Mouse (Mus musculus) limb, embryonic 12.5 days (tissue): ENCODE results near the gene Ablim2. TPM values are rescaled to one million over a fixed set of nuclear protein-coding genes. Genes with fewer than 3 reads are reported as not detected.

Experiments
- ATAC-seq: fragments of 200-750 bp; cut with Nextera tagmentation; 2 replicates; pipeline ENCODE4 v1.8.0; 2017; ENCODE audit warnings: low read depth, moderate TSS enrichment; ENCODE audit not compliant: insufficient number of reproducible peaks, insufficient read depth, low FRiP score, low TSS enrichment
- H3K27ac ChIP-seq: fragments of 300-500 bp; sonication (generic); 2 replicates; pipeline ENCODE4 v1.5.1; 2016; ENCODE audit warnings: mild to moderate bottlenecking, moderate library complexity
- H3K27me3 ChIP-seq: fragments of 300-500 bp; sonication (generic); 2 replicates; pipeline ENCODE4 v1.6.1; 2016; ENCODE audit warnings: mild to moderate bottlenecking, moderate library complexity
- H3K36me3 ChIP-seq: fragments of 300-500 bp; sonication (generic); 2 replicates; pipeline ENCODE4 v1.6.1; 2016; ENCODE audit warnings: mild to moderate bottlenecking, moderate library complexity
- H3K4me1 ChIP-seq: fragments of 300-500 bp; sonication (generic); replicated peaks from 2 replicates; pipeline ENCODE4 v1.6.1; 2016
- H3K4me2 ChIP-seq: fragments of 300-500 bp; sonication (generic); 2 replicates; pipeline ENCODE4 v1.6.1; 2016; ENCODE audit warnings: mild to moderate bottlenecking, moderate library complexity
- H3K4me3 ChIP-seq: fragments of 300-500 bp; sonication (generic); replicated peaks from 2 replicates; pipeline ENCODE4 v1.5.1; 2016; ENCODE audit warnings: mild to moderate bottlenecking
- H3K9ac ChIP-seq: fragments of 300-500 bp; sonication (generic); replicated peaks from 2 replicates; pipeline ENCODE4 v1.6.1; 2016; ENCODE audit warnings: mild to moderate bottlenecking, moderate library complexity
- H3K9me3 ChIP-seq: fragments of 300-500 bp; sonication (generic); 2 replicates; pipeline ENCODE4 v1.6.1; 2016; ENCODE audit warnings: mild to moderate bottlenecking, moderate library complexity
- WGBS: fragments of 180-500 bp; shearing (Covaris S2); methylation state at CpG from one replicate; pipeline ENCODE4 v1.1.7; 2016; 5-methylcytosine and 5-hydroxymethylcytosine counted together
- polyA plus RNA-seq: library from polyadenylated mRNA; unstranded; fragments of >200 nt; fragmentation: Nextera tagmentation; extraction: Ambion mirVana; gene quantifications from 2 replicates; pipeline ENCODE4 v1.2.1, GENCODE M21; 2016

Gene Ablim2
- polyA plus RNA-seq, 1 experiment from 2014 or later, result 1.1 TPM

DNA sequence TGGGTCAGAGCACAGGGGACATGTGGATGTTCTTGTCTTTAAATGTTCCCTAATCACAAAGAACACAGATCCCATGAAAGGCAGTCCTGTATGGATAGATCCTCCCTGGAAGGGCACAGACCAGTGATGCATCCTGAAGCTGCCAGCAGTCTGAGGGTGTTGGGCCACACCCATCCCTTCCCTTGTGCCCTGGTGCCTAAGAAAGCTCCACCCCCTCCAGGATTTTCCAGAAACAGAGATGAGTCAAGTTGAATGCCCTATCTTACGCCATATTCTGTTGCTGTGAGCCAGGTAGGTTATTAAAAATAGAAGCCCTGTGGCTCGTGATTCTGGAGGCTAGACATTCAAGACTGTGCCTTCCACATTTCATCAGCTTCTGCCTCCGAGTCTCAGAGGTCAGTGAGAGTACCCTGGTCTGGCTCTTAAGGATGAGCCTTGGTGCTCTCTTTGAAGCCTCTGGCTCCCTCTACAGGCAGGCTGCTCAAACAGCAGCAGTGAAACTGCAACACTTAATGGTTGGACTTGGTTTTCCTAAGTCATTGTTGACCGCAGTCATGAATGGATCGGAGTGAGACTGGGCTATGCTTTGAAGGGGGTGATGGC lies 2.4 kb upstream of the Ablim2 start:
- ATAC-seq, result no peak
- Histone ChIP-seq H3K27ac (no peak overlapping the region), H3K36me3 (no peaks in the 10 kb centered on the region), H3K9me3 (no peaks in the 10 kb centered on the region), H3K27me3 (peaks cover 46% of the 10 kb centered on the region), H3K4me3 (no peak overlapping the region), H3K4me1 (peaks cover 13% of the 10 kb centered on the region), H3K4me2 (no peak overlapping the region), H3K9ac (no peak overlapping the region)
- WGBS, result 36% methylated on average over 5 of the region's 5 CpGs

DNA sequence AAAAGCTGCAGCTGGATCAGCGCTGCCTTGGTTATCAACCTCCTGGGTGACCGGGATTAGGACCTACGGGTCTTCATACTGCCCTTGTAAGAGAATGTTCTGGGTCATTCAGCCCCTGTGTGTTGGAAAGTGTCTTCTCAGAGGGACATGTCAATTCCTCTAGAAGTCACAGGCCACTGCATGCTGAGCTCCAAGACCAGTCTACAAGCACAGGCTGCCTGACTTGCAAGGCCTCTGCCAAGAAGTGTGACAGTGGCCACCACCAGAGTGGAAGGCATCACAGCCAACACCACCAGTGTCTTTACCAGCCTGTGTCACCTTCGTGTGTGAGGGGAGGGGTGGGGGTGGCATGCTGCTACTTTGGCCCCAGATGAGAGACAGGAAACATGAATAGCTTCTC lies 1.7 kb upstream of the Ablim2 start:
- no peak overlapping the region for H3K27ac ChIP-seq
- WGBS, result 85% methylated on average over 4 of the region's 4 CpGs
- no peaks in the 10 kb centered on the region for H3K9me3 ChIP-seq
- peaks cover 54% of the 10 kb centered on the region for H3K27me3 ChIP-seq
- no peaks in the 10 kb centered on the region for H3K36me3 ChIP-seq
- no peak overlapping the region for H3K4me3 ChIP-seq
- no peak for ATAC-seq
- no peak overlapping the region for H3K9ac ChIP-seq
- no peak overlapping the region for H3K4me2 ChIP-seq
- peaks cover 13% of the 10 kb centered on the region for H3K4me1 ChIP-seq

DNA sequence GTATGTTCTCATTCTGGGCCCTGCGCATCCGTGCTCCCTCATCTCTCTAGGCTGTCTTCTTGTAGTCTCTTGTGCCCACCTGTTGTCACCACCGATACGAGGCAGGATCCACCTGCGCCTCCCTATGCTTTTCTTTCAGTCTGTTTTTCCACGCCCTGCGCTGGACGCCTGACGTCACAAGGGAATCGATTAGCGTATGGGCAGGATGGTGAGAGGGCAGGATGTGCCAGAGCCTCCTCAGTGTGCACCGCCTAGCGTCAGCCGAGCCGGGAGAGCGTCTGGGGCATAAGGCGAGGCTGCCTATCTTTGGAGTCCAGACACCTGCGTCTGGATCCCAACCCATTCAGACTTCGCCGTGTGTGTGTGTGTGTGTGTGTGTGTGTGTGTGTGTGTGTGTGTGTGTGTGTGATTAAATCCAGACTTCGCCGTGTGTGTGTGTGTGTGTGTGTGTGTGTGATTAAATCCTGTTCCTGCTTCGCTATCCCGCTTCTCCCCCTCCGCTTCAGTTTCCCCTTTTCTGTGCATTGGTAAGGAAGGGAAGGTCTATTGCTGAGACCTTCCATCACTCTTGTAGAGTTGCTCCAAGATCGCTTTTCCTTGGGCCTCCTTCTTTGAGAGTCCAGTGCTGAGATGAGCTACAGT lies 562 bp upstream of the Ablim2 start:
- 14% methylated on average over 21 of the region's 26 CpGs for WGBS
- no peak overlapping the region for H3K9ac ChIP-seq
- H3K27me3 ChIP-seq, result peaks cover 63% of the 10 kb centered on the region
- peak overlapping the region; percentile 98 for H3K4me2 ChIP-seq
- H3K9me3 ChIP-seq, result no peaks in the 10 kb centered on the region
- H3K4me3 ChIP-seq, result peak overlapping the region; percentile 54
- no peaks in the 10 kb centered on the region for H3K36me3 ChIP-seq
- peaks cover 13% of the 10 kb centered on the region for H3K4me1 ChIP-seq
- H3K27ac ChIP-seq, result no peak overlapping the region
- no peak for ATAC-seq

DNA sequence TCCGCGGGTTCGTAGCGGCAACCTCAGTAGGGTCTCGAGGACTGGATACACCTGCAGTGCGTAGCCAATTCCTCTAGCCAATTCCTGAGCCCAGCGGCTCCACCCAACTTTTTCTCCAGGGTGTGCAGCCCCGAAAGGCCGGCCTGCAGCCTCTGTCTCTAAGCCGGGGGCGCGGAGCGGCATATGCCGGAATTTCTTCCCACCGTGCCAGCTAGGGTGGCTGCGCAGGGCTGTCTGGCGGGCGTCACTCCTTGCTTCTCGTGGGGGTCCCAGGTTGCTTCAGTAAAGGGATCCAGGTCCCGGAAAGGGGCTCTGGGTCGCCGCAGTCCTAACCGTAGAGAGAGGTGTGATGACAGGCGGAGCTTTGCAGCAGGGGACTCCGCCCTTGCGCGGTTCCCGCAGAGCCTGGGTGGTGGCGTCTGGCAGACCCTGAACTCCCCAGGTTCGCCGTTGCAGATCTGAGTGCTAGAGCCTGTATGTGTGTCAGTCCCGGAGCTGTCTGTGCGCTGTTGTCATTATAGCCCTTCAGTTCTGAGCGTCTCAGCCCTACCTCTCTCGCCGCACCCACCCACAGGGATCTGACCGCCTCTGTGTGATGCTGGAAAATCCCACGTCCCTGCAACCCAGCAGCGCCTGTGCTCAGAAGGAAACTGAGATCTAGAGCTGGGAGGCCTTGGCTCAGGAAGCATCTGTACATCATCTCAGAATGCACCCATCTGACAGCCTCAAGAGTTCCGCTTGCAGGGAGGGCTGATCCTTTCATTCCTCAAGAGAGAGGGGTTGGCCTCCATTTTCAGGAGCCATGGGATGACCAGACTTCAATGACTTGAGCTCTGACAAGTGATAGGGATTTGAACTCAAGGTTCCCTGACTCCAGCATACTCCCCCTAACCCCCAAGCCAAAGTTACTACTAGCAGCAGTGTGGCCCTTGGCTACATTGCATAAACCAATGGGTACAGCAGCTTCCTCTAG lies 687 bp downstream of the Ablim2 start:
- no peaks in the 10 kb centered on the region for H3K9me3 ChIP-seq
- H3K9ac ChIP-seq, result peak overlapping the region; percentile 48
- H3K4me2 ChIP-seq, result peak overlapping the region; percentile 98
- H3K27me3 ChIP-seq, result peaks cover 73% of the 10 kb centered on the region
- peak; percentile 28; the same call in 1 of the 2 replicates for ATAC-seq
- H3K27ac ChIP-seq, result no peak overlapping the region
- WGBS, result 2% methylated on average over 40 of the region's 40 CpGs
- H3K4me1 ChIP-seq, result peaks cover 13% of the 10 kb centered on the region
- no peaks in the 10 kb centered on the region for H3K36me3 ChIP-seq
- peak overlapping the region; percentile 54 for H3K4me3 ChIP-seq

DNA sequence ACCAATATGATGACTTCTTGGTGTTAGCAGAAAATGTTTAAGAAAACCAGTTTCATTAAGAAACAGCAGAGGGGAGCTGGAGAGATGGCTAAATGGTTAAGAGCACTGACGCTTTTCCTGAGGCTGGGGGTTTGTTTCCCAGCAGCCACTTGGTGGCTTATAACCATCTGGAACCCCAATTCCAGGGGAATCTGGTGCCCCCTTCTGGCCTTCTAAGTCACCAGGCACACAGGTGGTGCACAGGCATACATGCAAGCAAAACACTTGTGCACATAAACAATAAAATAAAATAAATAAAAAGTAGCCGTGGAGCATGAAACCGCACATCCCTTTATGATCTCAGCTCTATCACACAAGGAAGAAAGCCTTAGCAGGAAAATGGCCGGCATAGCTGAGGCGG lies 3.6 kb downstream of the Ablim2 start:
- no peak overlapping the region for H3K27ac ChIP-seq
- H3K4me3 ChIP-seq, result no peak overlapping the region
- peaks cover 13% of the 10 kb centered on the region for H3K4me1 ChIP-seq
- H3K36me3 ChIP-seq, result no peaks in the 10 kb centered on the region
- H3K9ac ChIP-seq, result no peak overlapping the region
- H3K27me3 ChIP-seq, result peaks cover 75% of the 10 kb centered on the region
- H3K4me2 ChIP-seq, result no peak overlapping the region
- no peak for ATAC-seq
- WGBS, result 78% methylated on average over 5 of the region's 5 CpGs
- no peaks in the 10 kb centered on the region for H3K9me3 ChIP-seq

DNA sequence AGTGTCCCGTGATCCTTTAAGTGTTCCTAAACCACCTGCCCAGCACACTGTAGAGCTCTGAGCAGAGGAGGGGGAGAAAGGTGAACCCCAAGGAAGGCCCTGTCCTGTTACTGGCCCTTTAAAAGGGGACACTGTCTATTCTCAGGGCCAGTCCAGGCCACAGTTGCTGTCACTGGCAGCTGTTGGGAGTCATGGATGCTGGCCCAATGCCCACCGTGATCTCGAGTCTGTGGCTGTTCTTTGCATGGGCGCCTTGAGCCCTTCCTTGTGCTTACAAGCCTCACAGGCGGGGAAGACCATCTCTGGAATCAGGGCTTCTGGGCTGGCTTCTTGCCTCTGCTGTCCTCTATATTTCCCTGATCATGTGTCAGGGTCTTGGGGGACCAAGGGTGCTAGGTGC lies 4.7 kb downstream of the Ablim2 start:
- Histone ChIP-seq H3K4me2 (no peak overlapping the region), H3K27me3 (peaks cover 65% of the 10 kb centered on the region), H3K4me3 (no peak overlapping the region), H3K27ac (no peak overlapping the region), H3K9me3 (no peaks in the 10 kb centered on the region), H3K36me3 (no peaks in the 10 kb centered on the region), H3K9ac (no peak overlapping the region), H3K4me1 (peaks cover 9% of the 10 kb centered on the region)
- ATAC-seq, result no peak
- WGBS, result 83% methylated on average over 5 of the region's 5 CpGs

DNA sequence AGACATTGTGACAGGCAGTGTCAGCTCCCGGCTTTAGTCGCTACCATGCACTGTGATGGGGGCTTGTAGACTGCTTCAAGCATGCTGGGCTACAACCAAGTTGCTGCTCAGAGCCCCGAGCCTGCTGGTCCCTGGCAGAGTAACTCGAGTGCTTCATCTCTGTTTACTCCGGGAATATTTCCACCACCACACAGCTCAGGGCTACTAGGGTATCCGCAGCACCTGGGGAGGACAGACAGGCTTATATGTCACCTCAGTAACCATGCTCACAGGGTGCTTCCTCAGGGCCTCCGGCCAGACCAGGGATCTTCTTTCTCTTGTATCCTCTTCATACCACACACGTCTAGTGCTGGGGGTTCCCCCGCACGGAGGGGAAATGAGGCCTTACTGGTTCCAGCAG lies 5.2 kb downstream of the Ablim2 start:
- 79% methylated on average over 10 of the region's 10 CpGs for WGBS
- Histone ChIP-seq H3K4me1 (peaks cover 14% of the 10 kb centered on the region), H3K9me3 (no peaks in the 10 kb centered on the region), H3K4me3 (no peak overlapping the region), H3K9ac (no peak overlapping the region), H3K4me2 (no peak overlapping the region), H3K36me3 (no peaks in the 10 kb centered on the region), H3K27ac (no peak overlapping the region), H3K27me3 (peaks cover 61% of the 10 kb centered on the region)
- no peak for ATAC-seq

DNA sequence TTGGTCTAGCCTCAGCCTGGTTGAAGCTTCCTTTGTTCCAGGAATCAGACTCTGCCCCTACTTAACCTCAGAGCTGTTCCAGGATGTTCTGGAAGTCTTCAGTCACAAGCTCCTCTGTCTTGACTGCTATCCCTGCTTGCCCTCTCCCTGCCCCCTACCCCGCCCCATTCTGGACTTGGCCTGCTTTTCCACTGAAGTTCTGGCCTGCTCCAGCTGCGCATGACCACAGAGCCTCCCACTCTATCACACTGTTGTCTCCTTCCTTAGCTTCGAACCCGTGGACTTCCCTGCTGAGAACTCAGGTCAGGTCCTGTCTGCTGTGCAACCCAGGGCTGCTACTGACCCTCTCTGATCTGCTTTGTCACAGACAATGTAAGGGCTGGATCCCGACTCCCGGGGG lies 8.2 kb downstream of the Ablim2 start:
- Histone ChIP-seq H3K4me1 (peaks cover 14% of the 10 kb centered on the region), H3K4me2 (no peak overlapping the region), H3K27ac (no peak overlapping the region), H3K36me3 (no peaks in the 10 kb centered on the region), H3K9ac (no peak overlapping the region), H3K9me3 (no peaks in the 10 kb centered on the region), H3K4me3 (no peak overlapping the region), H3K27me3 (peaks cover 30% of the 10 kb centered on the region)
- no peak; the same call in 1 of the 2 replicates for ATAC-seq
- WGBS, result 86% methylated on average over 6 of the region's 6 CpGs

DNA sequence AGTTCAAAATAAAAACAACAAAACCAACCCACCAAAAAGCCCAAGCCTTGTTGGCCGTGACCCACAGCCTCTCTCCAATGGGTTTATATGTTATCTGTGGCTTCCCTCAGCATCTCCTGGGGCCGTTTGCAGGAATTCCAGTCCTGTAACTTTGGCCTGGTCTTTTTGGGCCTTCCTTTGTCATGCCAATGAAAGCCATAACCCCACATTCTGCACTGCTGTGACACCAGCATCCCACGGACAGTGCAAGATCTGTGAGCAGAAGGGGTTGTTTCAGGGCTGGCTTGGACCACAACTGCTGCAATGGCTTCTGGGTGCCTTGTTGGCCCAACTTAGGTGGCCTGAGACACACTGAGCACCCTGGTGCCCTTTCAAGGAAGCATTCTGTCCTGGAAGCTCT lies 10.8 kb downstream of the Ablim2 start:
- 75% methylated on average over 3 of the region's 3 CpGs for WGBS
- Histone ChIP-seq H3K9me3 (no peaks in the 10 kb centered on the region), H3K27ac (no peak overlapping the region), H3K4me2 (no peak overlapping the region), H3K4me3 (no peak overlapping the region), H3K27me3 (peaks cover 9% of the 10 kb centered on the region; the same call in 1 of the 2 replicates), H3K36me3 (no peaks in the 10 kb centered on the region), H3K4me1 (peaks cover 31% of the 10 kb centered on the region), H3K9ac (no peak overlapping the region)
- ATAC-seq, result no peak

DNA sequence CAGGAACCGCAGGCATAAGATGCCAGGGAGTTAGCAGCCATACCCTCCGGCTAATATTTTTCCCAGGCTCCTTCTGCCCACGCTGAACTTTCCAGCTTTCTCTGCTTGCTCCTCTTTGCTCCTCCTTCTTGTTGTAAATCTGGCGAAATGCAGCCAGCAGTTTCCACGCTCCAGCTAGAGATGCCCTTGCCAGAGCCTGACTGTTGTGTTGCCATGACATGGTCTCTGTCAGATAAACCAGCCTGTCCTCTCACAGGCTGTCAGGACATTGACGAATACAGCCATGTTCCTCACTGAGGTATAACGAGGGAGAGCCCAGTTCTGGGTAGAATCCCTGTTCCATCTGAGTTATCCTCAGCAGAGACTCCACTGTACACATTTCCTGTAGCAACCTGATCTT lies 11.3 kb downstream of the Ablim2 start:
- H3K36me3 ChIP-seq, result no peaks in the 10 kb centered on the region
- H3K4me1 ChIP-seq, result peaks cover 36% of the 10 kb centered on the region
- H3K9ac ChIP-seq, result no peak overlapping the region
- peaks cover 5% of the 10 kb centered on the region; the same call in 1 of the 2 replicates for H3K27me3 ChIP-seq
- H3K9me3 ChIP-seq, result no peaks in the 10 kb centered on the region
- 81% methylated on average over 7 of the region's 7 CpGs for WGBS
- H3K4me2 ChIP-seq, result no peak overlapping the region
- no peak for ATAC-seq
- no peak overlapping the region for H3K27ac ChIP-seq
- H3K4me3 ChIP-seq, result no peak overlapping the region

DNA sequence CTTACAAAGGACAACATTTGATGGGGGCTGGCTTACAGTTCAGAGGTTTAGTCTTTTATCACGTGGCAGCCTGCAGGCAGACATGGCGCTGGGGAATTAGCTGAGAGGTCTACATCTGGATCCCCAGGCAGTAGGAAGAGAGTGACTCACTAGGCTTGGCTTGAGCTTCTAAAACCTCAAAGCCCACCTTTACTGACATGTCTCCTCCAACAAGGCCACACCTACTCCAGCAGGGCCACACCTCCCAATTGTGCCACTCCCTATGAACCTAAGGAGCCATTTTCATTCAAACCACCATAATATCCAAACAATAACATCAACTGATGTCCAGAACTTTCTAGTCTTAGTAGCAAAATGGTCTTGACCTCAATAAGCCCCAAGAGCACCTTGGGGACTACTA lies 12.6 kb downstream of the Ablim2 start:
- H3K27me3 ChIP-seq, result 0 out of 2 replicates have a peak, but pooled peaks cover 2% of the 10 kb centered on the region
- H3K4me2 ChIP-seq, result no peak overlapping the region
- WGBS, result 80% methylated on average over 2 of the region's 2 CpGs
- ATAC-seq, result no peak
- no peak overlapping the region for H3K27ac ChIP-seq
- no peak overlapping the region for H3K9ac ChIP-seq
- peaks cover 48% of the 10 kb centered on the region for H3K4me1 ChIP-seq
- no peak overlapping the region for H3K4me3 ChIP-seq
- H3K36me3 ChIP-seq, result no peaks in the 10 kb centered on the region
- H3K9me3 ChIP-seq, result no peaks in the 10 kb centered on the region
